Mouse (Mus musculus) hindbrain, postnatal 0 days (tissue): ENCODE measurements around the gene Apela. TPM values are rescaled to one million over a fixed set of nuclear protein-coding genes. Genes with fewer than 3 reads are reported as not detected.

Source experiments
- ATAC-seq: fragments of 200-750 bp; cut with Nextera tagmentation; 2 replicates; pipeline ENCODE4 v1.8.0; 2017; ENCODE audit warnings: mild to moderate bottlenecking, moderate TSS enrichment, moderate library complexity
- DNase-seq: peaks from one replicate; pipeline ENCODE4 v3.0.0-alpha.2; 2015; ENCODE audit warnings: low spot score
- H3K27ac ChIP-seq: fragments of 300-500 bp; sonication (generic); 2 replicates; pipeline ENCODE4 v1.5.1; 2014; ENCODE audit warnings: mild to moderate bottlenecking
- H3K27me3 ChIP-seq: fragments of 300-500 bp; sonication (generic); 2 replicates; pipeline ENCODE4 v1.6.1; 2014; ENCODE audit warnings: low read length, mixed read lengths; ENCODE audit not compliant: insufficient read depth
- H3K36me3 ChIP-seq: fragments of 300-500 bp; sonication (generic); 2 replicates; pipeline ENCODE4 v1.6.1; 2014; ENCODE audit warnings: low read length, mixed read lengths; ENCODE audit not compliant: insufficient read depth
- H3K4me1 ChIP-seq: fragments of 300-500 bp; sonication (generic); 2 replicates; pipeline ENCODE4 v1.6.1; 2014; ENCODE audit warnings: antibody characterized with exemption, low read length, mixed read lengths; ENCODE audit not compliant: insufficient read depth
- H3K4me2 ChIP-seq: fragments of 300-500 bp; sonication (generic); 2 replicates; pipeline ENCODE4 v1.6.1; 2014; ENCODE audit warnings: low read depth, mild to moderate bottlenecking, low read length, moderate library complexity, mixed read lengths
- H3K4me3 ChIP-seq: fragments of 300-500 bp; sonication (generic); 2 replicates; pipeline ENCODE4 v1.5.1; 2014; ENCODE audit warnings: low read length
- H3K9ac ChIP-seq: fragments of 300-500 bp; sonication (generic); replicated peaks from 2 replicates; pipeline ENCODE4 v1.6.1; 2014; ENCODE audit warnings: mild to moderate bottlenecking, low read length, moderate library complexity, mixed read lengths
- H3K9me3 ChIP-seq: fragments of 300-500 bp; sonication (generic); 2 replicates; pipeline ENCODE4 v1.6.1; 2016; ENCODE audit warnings: low read length, mixed read lengths
- CTCF ChIP-seq: IDR thresholded peaks from 2 replicates; pipeline ENCODE4 v1.5.1; 2016; ENCODE audit warnings: antibody characterized with exemption, control low read depth, low read depth
- WGBS: fragments of 180-500 bp; shearing (Covaris S2); extraction: QIAGEN DNeasy Blood & Tissue Kit; methylation state at CpG from one replicate; pipeline ENCODE4 v1.1.7; 2014; 5-methylcytosine and 5-hydroxymethylcytosine counted together
- polyA plus RNA-seq: library from polyadenylated mRNA; unstranded; fragments of >200 nt; fragmentation: Nextera tagmentation; extraction: Ambion mirVana; gene quantifications from 2 replicates; pipeline ENCODE4 v1.2.1, GENCODE M21; 2015
- total RNA-seq: library from RNA; depleted of rRNA; stranded (reverse); fragments of >200 nt; gene quantifications from 2 replicates; pipeline ENCODE4 v1.2.3, GENCODE M21; 2014; rRNA removed

The Apela gene
- total and polyA plus RNA-seq, 2 experiments from 2014 or later = 0.66 to 1.3 TPM

GRCm38 (mm10) chr8:64983150-64983897 is 53.8 kb downstream of the Apela start:
- H3K27me3 ChIP-seq = no peaks in the 10 kb centered on the region
- peak; percentile 20 for DNase-seq
- no peaks in the 10 kb centered on the region for H3K36me3 ChIP-seq
- no peak overlapping the region for H3K9ac ChIP-seq
- no peak overlapping the region for H3K4me3 ChIP-seq
- no peak overlapping the region for H3K27ac ChIP-seq
- no peak overlapping the region for H3K4me2 ChIP-seq
- H3K9me3 ChIP-seq = no peaks in the 10 kb centered on the region
- no peak for TF ChIP-seq CTCF
- WGBS = 59% methylated on average over 20 of the region's 20 CpGs
- peak; percentile 62 for ATAC-seq
- H3K4me1 ChIP-seq = no peaks in the 10 kb centered on the region

Other genes starting within 250 kb of the Apela start
- gene Klhl2, start 187.3 kb downstream of the Apela start, total RNA-seq = 35.0 and 41.0 TPM in 2 replicates
- 26.3 and 27.4 TPM in 2 replicates for gene Klhl2, start 187.3 kb downstream of the Apela start, polyA plus RNA-seq
- 21.1 and 22.8 TPM in 2 replicates for gene Tmem192, start 90.2 kb downstream of the Apela start, total RNA-seq
- 45.4 and 47.0 TPM in 2 replicates for gene Tmem192, start 90.2 kb downstream of the Apela start, polyA plus RNA-seq
- not detected in 2 replicates for gene Trim75, start 49.5 kb downstream of the Apela start, total RNA-seq
- 0.05 TPM in 1 of 2 replicates, not detected in the other for gene Trim75, start 49.5 kb downstream of the Apela start, polyA plus RNA-seq
- gene Trim61, start 18.8 kb downstream of the Apela start, total RNA-seq = not detected in 2 replicates
- gene Trim61, start 18.8 kb downstream of the Apela start, polyA plus RNA-seq = not detected in 2 replicates
- not detected in 2 replicates for gene Trim60, start 18.8 kb downstream of the Apela start, total RNA-seq
- not detected in 2 replicates for gene Trim60, start 18.8 kb downstream of the Apela start, polyA plus RNA-seq
- gene Gm10663, start 37.7 kb upstream of the Apela start, total RNA-seq = not detected in 2 replicates
- not detected in 2 replicates for gene Gm10663, start 37.7 kb upstream of the Apela start, polyA plus RNA-seq
- gene BC030870, start 92.2 kb upstream of the Apela start, total RNA-seq = not detected in 2 replicates
- not detected in 2 replicates for gene BC030870, start 92.2 kb upstream of the Apela start, polyA plus RNA-seq